Mouse (Mus musculus) erythroblast, adult 5-6 weeks (primary cell): ENCODE data around the gene BC048507. TPM values are rescaled to one million over a fixed set of nuclear protein-coding genes. Genes with fewer than 3 reads are reported as not detected.

Source experiments
- total RNA-seq, 2 experiments: library from RNA; stranded (forward) in 1 of 2; stranded (reverse) in 1 of 2; fragments of 150-400 nt in 1 of 2; fragments of 200-764, 138-1000 nt in 1 of 2; gene quantifications; 2 replicates each; pipeline versions ENCODE4 v1.2.3 to v1.2.4; 2015 to 2017; ENCODE audit warnings: low replicate concordance in 2 of 2

Gene BC048507
- total RNA-seq, 2 experiments from 2014 or later = not detected

Other genes with a start within 250 kb of the BC048507 start
- gene Gm49345, start 225.6 kb upstream of the BC048507 start, total RNA-seq (2015; ENCODE audit: low replicate concordance) = not detected in 2 replicates
- not detected in 2 replicates for gene Gm49345, start 225.6 kb upstream of the BC048507 start, total RNA-seq (2017; ENCODE audit: low replicate concordance)
- gene Zfp729a, start 225.5 kb upstream of the BC048507 start, total RNA-seq (2015; ENCODE audit: low replicate concordance) = 1.2 and 6.1 TPM in 2 replicates
- gene Zfp729a, start 225.5 kb upstream of the BC048507 start, total RNA-seq (2017; ENCODE audit: low replicate concordance) = 4.9 and 11.4 TPM in 2 replicates
- gene Zfp738, start 176.3 kb upstream of the BC048507 start, total RNA-seq (2015; ENCODE audit: low replicate concordance) = 1.0 and 2.5 TPM in 2 replicates
- gene Zfp738, start 176.3 kb upstream of the BC048507 start, total RNA-seq (2017; ENCODE audit: low replicate concordance) = 1.3 and 1.5 TPM in 2 replicates
- 2.1 and 3.3 TPM in 2 replicates for gene Zfp65, start 134.2 kb upstream of the BC048507 start, total RNA-seq (2015; ENCODE audit: low replicate concordance)
- gene Zfp65, start 134.2 kb upstream of the BC048507 start, total RNA-seq (2017; ENCODE audit: low replicate concordance) = 2.8 and 3.1 TPM in 2 replicates
- 1.7 and 4.4 TPM in 2 replicates for gene Zfp85, start 108.1 kb upstream of the BC048507 start, total RNA-seq (2015; ENCODE audit: low replicate concordance)
- gene Zfp85, start 108.1 kb upstream of the BC048507 start, total RNA-seq (2017; ENCODE audit: low replicate concordance) = 0.09 and 2.5 TPM in 2 replicates
- 5.0 TPM in 1 of 2 replicates, not detected in the other for gene Zfp493, start 83.6 kb upstream of the BC048507 start, total RNA-seq (2015; ENCODE audit: low replicate concordance)
- gene Zfp493, start 83.6 kb upstream of the BC048507 start, total RNA-seq (2017; ENCODE audit: low replicate concordance) = 0.34 TPM in 1 of 2 replicates, not detected in the other
- gene Zfp273, start 49.6 kb upstream of the BC048507 start, total RNA-seq (2015; ENCODE audit: low replicate concordance) = 1.2 and 1.7 TPM in 2 replicates
- 0.17 and 4.0 TPM in 2 replicates for gene Zfp273, start 49.6 kb upstream of the BC048507 start, total RNA-seq (2017; ENCODE audit: low replicate concordance)
- not detected in 2 replicates for gene Gm10037, start 32.2 kb upstream of the BC048507 start, total RNA-seq (2015; ENCODE audit: low replicate concordance)
- not detected in 2 replicates for gene Gm10037, start 32.2 kb upstream of the BC048507 start, total RNA-seq (2017; ENCODE audit: low replicate concordance)